Mouse (Mus musculus) hindlimb bud, embryonic 11.5 days (tissue): ENCODE results near the gene Cog8.
A peak's percentile ranks its signal among the peaks of the same experiment; 100 is the strongest.

Source experiments
- DNase-seq: peaks from one replicate; pipeline ENCODE4 v3.0.0-alpha.2; 2012; ENCODE audit warnings: low read depth, low spot score; ENCODE audit errors: extremely low spot score

Cog8 gene

GRCm38 (mm10) chr8:107056076-107056972 lies at the start of gene Cog8, which contains the start of gene Nip7:
Gene Cog8 (minus strand): TSS chr8:107056689.
Gene Nip7 (plus strand): TSS chr8:107056877.
- peak; percentile 92 for DNase-seq

GRCm38 (mm10) chr8:107104547-107104946 lies 48.1 kb upstream of the Cog8 start:
- DNase-seq = peak; percentile 53

GRCm38 (mm10) chr8:107100635-107101034 lies 44.1 kb upstream of the Cog8 start:
- DNase-seq = no peak

GRCm38 (mm10) chr8:107096366-107097036 lies 40.0 kb upstream of the Cog8 start, which contains the start of gene Terf2:
Gene Terf2 (minus strand): TSS chr8:107096547.
- peak; percentile 88 for DNase-seq

GRCm38 (mm10) chr8:107095717-107096365 lies 39.4 kb upstream of the Cog8 start:
- no peak for DNase-seq

- DNase-seq = no peak
These were observed 34.0 kb upstream of the Cog8 start for GRCm38 (mm10) chr8:107090531-107090930.

GRCm38 (mm10) chr8:107088526-107089063 lies 32.1 kb upstream of the Cog8 start:
- no peak for DNase-seq

- no peak for DNase-seq
These were observed 29.5 kb upstream of the Cog8 start for GRCm38 (mm10) chr8:107086018-107086417.

GRCm38 (mm10) chr8:107085358-107085757 lies 28.9 kb upstream of the Cog8 start:
- no peak for DNase-seq

GRCm38 (mm10) chr8:107076239-107076888 lies 19.9 kb upstream of the Cog8 start:
- no peak for DNase-seq

GRCm38 (mm10) chr8:107074128-107074527 lies 17.6 kb upstream of the Cog8 start:
- DNase-seq = no peak

GRCm38 (mm10) chr8:107073706-107074105 lies 17.2 kb upstream of the Cog8 start:
- no peak for DNase-seq

GRCm38 (mm10) chr8:107065511-107066496 lies 9.3 kb upstream of the Cog8 start, which contains the start of gene Tmed6:
Gene Tmed6 (minus strand): TSS chr8:107065644.
- DNase-seq = no peak

GRCm38 (mm10) chr8:107062613-107063012 lies 6.1 kb upstream of the Cog8 start:
- no peak for DNase-seq

- no peak for DNase-seq
These were observed 482 bp upstream of the Cog8 start for GRCm38 (mm10) chr8:107056973-107057369.

GRCm38 (mm10) chr8:107052046-107052445 lies 4.4 kb downstream of the Cog8 start:
- DNase-seq = no peak

GRCm38 (mm10) chr8:107049480-107049879 lies 7.0 kb downstream of the Cog8 start:
- DNase-seq = no peak

GRCm38 (mm10) chr8:107048061-107048941 lies 8.2 kb downstream of the Cog8 start, which contains the start of gene Pdf:
Gene Pdf (minus strand): TSS chr8:107048614.
- DNase-seq = no peak
